Mouse (Mus musculus) bone marrow, adult 2 months (tissue): ENCODE data around the gene Pex1. TPM values are rescaled to one million over a fixed set of nuclear protein-coding genes. Genes with fewer than 3 reads are reported as not detected.
A peak's percentile ranks its signal among the peaks of the same experiment; 100 is the strongest.
"Not testable (repeated sequence)": the region's sequence is repeated elsewhere in the genome, so short reads cannot be mapped to it uniquely, and the experiment has no call there.

Experiments
- H3K27ac ChIP-seq: fragments of 200-500 bp; 2 replicates; pipeline ENCODE4 v1.5.1; 2012; ENCODE audit warnings: low read depth, mild to moderate bottlenecking, control low read depth, inconsistent platforms, low read length; ENCODE audit not compliant: control insufficient read depth, poor library complexity, insufficient read depth
- H3K4me1 ChIP-seq: fragments of 200-500 bp; 2 replicates; pipeline ENCODE4 v1.6.1; 2011; ENCODE audit warnings: low read length; ENCODE audit not compliant: control insufficient read depth, insufficient read depth
- H3K4me3 ChIP-seq: fragments of 200-500 bp; replicated peaks from 2 replicates; pipeline ENCODE3; 2011; ENCODE audit warnings: mild to moderate bottlenecking, low read depth, low read length, control low read depth; ENCODE audit not compliant: control insufficient read depth
- CTCF ChIP-seq: fragments of 200-500 bp; IDR thresholded peaks from 2 replicates; pipeline ENCODE4 v1.5.1; 2011; ENCODE audit warnings: low read length, control low read depth; ENCODE audit not compliant: control insufficient read depth, insufficient read depth
- POLR2A ChIP-seq: fragments of 200-500 bp; IDR thresholded peaks from 2 replicates; pipeline ENCODE4 v1.6.1; 2011; ENCODE audit warnings: low read depth, mild to moderate bottlenecking, control low read depth, low read length, borderline replicate concordance; ENCODE audit not compliant: control insufficient read depth
- WGBS: fragments of 180-500 bp; shearing (Covaris S2); methylation state at CpG from one replicate; pipeline ENCODE4 v1.1.7; 2018; 5-methylcytosine and 5-hydroxymethylcytosine counted together
- polyA plus RNA-seq: library from polyadenylated mRNA; stranded (reverse); fragments of >200 nt; gene quantifications from 2 replicates; pipeline ENCODE4 v1.2.4, GENCODE M21; 2011; ENCODE audit warnings: low replicate concordance; ENCODE audit not compliant: missing spikeins, insufficient read depth, insufficient read length

The Pex1 gene
- polyA plus RNA-seq, 1 experiment, result 17.4 TPM

DNA sequence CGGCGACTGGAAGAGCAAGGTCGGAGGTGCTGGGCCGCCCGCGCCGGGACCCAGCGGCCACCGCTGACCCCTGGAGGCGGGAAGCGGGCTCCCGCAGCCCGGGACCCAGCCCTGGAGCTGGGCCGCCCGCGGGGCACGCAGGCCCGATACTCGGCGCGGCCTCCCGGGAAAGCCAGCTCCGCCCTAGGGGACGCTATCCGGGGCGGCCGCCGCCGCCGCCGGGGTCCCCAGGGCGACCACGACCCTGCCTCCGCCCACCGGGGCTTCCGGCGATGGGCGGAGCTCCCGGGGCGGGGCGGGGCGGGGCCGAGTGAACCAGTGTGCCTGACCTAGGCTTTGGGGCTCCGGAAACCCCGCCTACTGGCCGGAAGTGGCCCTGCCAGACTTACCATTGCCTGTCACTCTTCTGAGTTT lies 51.8 kb downstream of the Pex1 start:
- under 1% methylated on average over 31 of the region's 46 CpGs for WGBS
- peak overlapping the region; percentile 91 for H3K4me3 ChIP-seq
- no peaks in the 10 kb centered on the region; the same call in 1 of the 2 replicates for H3K4me1 ChIP-seq
- peak overlapping the region; percentile 98 for H3K27ac ChIP-seq
- TF ChIP-seq CTCF (peak; percentile 15; the same call in 1 of the 2 replicates), POLR2A (peak; percentile 38; the same call in 1 of the 2 replicates)

DNA sequence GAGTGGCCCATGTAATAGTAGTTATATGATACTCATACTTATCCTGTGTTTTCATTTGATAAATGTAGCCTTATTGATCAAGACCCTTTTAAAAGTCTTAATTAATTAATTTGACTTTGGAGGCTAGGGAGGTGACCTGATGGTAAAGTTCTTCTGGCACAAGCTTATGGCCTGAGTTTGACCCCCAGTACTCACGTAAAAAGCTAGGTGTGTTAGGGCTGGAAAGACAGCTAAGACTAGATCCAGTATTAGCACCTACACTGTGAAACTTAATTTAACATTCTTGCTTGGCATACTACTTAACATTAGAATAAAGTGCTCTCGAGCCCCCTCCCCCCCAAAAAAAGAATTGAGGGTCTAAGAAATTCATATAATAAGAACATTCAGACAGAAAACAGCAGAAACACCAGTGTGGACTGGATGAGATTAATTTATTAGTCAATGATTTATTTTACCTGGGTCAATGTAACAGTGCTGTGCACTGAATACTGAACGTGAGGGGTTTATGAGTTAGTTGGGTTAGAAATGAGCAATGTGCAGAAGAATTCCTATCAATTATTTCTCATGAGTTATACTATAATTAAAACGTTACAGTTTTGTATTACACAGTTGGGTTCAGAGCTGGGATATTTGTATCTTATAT lies 52.5 kb downstream of the Pex1 start:
- WGBS, result 38% methylated on average over 4 of the region's 4 CpGs
- Histone ChIP-seq H3K4me3 (no peak overlapping the region), H3K27ac (no peak overlapping the region), H3K4me1 (no peaks in the 10 kb centered on the region; the same call in 1 of the 2 replicates)
- TF ChIP-seq CTCF (no peak), POLR2A (no peak)

DNA sequence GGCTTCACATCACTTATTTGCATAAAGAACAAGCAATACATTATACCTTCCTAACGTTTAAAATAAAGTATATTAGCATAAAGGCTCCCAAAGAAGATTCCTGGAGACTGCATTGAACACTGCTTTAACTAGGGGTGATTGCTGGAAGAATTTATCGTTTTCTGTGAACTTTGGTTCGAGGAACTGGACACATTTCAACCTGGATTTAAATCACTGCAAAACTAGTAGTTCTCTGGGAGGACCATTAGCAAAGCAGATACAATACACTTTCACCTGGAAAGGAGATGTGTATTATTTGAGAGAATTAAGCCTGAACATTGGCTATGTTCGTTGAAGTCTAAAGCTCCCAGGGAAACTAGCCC lies 53.0 kb downstream of the Pex1 start:
- H3K4me1 ChIP-seq, result no peaks in the 10 kb centered on the region; the same call in 1 of the 2 replicates
- no peak overlapping the region for H3K4me3 ChIP-seq
- no peak overlapping the region for H3K27ac ChIP-seq
- TF ChIP-seq POLR2A (no peak), CTCF (no peak)
- 60% methylated on average over 4 of the region's 4 CpGs for WGBS

DNA sequence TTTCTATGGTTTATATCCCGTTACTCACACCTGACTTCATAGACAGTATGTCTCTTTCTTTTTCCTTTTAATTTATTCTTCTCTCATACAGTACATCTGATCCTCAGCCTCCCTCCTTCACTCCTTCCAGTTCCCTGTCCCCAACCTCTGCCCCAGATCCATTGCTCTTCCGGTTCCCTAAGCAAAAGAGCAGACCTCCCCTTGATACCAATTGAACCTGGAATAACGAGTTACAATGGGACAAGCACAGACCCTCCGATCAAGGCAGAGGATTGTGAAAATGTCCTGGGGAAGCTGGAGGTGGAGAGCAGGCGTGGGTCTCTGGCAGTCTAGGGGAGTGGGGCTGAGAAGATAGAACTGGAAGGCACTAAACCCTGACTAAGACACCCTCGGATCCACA lies 55.0 kb downstream of the Pex1 start, which contains the start of gene Tmbim7:
TSS of gene Tmbim7 (plus strand) at position 301 of the 400 bp plus-strand sequence.
- Histone ChIP-seq H3K4me3 (no peak within 1 kb of the TSS), H3K27ac (no peak within 1 kb of the TSS), H3K4me1 (no peaks in the 10 kb centered on the region; the same call in 1 of the 2 replicates)
- TF ChIP-seq CTCF, result no peak
- no peak for TF ChIP-seq POLR2A
- 80% methylated on average over 6 of the region's 6 CpGs for WGBS

DNA sequence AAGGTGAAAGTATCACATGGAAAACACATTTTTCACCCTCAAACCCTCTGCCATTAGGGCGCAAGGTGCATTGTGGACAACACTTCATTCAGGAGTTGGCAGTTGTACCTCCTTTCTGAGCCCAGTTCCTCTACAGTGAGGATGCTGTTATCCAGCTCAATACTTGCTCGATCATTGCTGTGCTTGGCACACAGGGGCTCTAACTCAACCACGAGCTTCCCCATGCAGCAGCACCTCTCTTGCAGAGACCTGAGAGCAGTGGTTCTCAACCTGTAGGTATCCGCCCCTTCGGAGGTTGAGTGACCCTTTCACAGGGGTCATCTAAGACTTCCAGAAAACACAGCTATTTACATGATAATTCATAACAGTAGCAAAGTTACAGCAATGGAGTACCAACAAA lies 55.8 kb downstream of the Pex1 start:
- Histone ChIP-seq H3K27ac (no peak overlapping the region), H3K4me3 (no peak overlapping the region), H3K4me1 (no peaks in the 10 kb centered on the region; the same call in 1 of the 2 replicates)
- TF ChIP-seq CTCF, result no peak
- no peak for TF ChIP-seq POLR2A
- WGBS, result 57% methylated on average over 5 of the region's 5 CpGs

DNA sequence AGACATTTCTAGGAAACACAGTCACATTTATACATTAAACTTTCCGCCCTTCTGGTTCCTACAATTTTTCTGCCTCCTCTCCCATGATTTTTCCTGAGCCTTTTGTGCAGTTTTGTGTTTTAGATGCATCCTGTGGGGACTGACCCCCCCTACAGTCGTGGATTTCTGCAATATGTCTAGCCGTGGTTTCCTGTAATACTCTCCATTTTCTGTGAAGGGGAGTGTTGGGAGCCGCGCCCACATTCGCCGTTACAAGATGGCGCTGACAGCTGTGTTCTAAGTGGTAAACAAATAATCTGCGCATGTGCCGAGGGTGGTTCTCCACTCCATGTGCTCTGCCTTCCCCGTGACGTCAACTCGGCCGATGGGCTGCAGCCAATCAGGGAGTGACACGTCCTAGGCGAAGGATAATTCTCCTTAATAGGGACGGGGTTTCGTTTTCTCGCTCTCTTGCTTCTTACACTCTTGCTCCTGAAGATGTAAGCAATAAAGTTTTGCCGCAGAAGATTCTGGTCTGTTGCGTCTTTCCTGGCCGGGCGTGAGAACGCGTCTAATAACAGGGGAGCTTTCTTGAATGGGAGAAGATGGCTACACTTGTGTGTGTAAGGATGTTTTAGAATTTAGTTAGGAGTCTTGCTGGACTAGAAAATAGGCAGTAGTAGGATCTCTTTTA lies 57.2 kb downstream of the Pex1 start:
- not testable (repeated sequence) for H3K4me3 ChIP-seq, H3K27ac ChIP-seq
- WGBS, result 78% methylated on average over 19 of the region's 25 CpGs

DNA sequence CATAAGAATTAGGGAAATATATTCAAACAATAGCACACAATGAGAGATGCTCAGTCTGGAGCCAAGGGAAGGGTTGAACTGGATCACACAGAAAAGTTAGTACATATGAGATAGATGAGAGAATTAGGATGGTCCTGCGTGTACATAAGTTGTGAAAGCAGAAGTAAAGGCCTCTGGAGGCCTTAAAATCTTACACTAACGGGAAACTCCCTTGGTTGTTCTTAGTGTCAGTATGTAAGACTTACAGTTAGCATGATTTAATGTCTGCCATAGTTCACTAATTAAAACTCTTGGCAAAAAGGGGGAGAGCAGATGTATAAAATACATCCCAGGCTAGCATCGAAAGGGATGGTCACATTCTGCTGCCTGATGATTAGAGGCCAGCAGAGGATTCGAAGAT lies 57.9 kb downstream of the Pex1 start:
- TF ChIP-seq POLR2A, result no peak
- TF ChIP-seq CTCF, result no peak
- no peak overlapping the region for H3K27ac ChIP-seq
- H3K4me3 ChIP-seq, result no peak overlapping the region
- no peaks in the 10 kb centered on the region for H3K4me1 ChIP-seq
- 48% methylated on average over 4 of the region's 4 CpGs for WGBS

More for the DNA sequence above, 57.2 kb downstream of the Pex1 start:
- H3K4me1 ChIP-seq, result not testable (repeated sequence)

DNA sequence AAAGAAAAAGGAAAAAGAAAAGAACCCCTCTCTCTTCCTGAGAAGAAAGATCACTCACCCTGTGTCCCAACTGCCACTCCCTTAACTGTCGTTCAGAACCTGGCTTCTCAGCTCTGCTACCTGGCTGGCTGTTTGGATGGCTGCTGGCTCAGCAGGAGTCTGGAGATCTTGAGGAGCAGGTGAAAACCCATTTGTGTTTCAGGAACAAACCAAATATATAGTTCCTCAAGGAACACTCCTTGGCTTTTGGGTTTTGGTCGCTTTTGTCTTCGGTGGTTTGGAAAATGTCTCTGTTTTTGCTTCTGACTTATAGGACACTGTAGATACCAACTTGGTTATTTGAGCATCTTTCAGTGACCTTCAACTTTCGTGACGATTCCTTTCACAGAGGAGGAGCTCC lies 61.2 kb downstream of the Pex1 start, which contains the start of gene Gatad1:
TSS of gene Gatad1 (minus strand) at position 101 of the 400 bp plus-strand sequence.
- Histone ChIP-seq H3K4me3 (no peak within 1 kb of the TSS), H3K27ac (no peak within 1 kb of the TSS), H3K4me1 (no peaks in the 10 kb centered on the region)
- 82% methylated on average over 5 of the region's 5 CpGs for WGBS
- TF ChIP-seq POLR2A, result no peak
- no peak for TF ChIP-seq CTCF

DNA sequence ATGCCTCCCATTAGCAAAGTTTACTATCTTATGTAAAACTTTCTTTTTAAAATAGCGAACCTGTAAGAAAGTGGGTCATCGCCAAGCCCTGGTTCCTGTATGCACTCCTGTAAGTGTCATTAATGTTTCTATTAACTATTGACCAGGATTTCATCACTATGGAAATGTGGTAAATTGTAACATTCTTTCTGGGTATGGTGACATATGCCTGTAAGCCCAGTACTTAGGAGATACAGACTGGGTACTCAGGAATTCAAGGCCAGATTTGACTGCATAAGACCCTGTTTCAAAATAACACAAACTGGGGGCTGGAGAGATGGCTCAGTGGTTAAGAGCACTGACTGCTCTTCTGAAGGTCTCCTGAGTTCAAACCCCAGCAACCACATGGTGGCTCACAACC lies 69.4 kb downstream of the Pex1 start:
- Histone ChIP-seq H3K4me1 (no peaks in the 10 kb centered on the region; the same call in 1 of the 2 replicates), H3K4me3 (no peak overlapping the region), H3K27ac (no peak overlapping the region)
- WGBS, result 69% methylated on average over 2 of the region's 2 CpGs
- no peak for TF ChIP-seq CTCF
- TF ChIP-seq POLR2A, result no peak
